Mouse (Mus musculus): ENCODE measurements around the gene Pdxp. TPM values are rescaled to one million over a fixed set of nuclear protein-coding genes. Genes with fewer than 3 reads are reported as not detected.
"Not testable (repeated sequence)": the region's sequence is repeated elsewhere in the genome, so short reads cannot be mapped to it uniquely, and the experiment has no call there.

The Pdxp gene
- polyA plus RNA-seq, 1 experiment from 2014 or later = 19.6 TPM

GRCm38 (mm10) chr15:78876258-78876696 is 37.4 kb upstream of the Pdxp start:
- 3% methylated on average over 17 of the region's 17 CpGs for WGBS
- Histone ChIP-seq H3K9ac (ENCODE audit: low read depth, low read length) (peak overlapping the region; percentile 95), H3K9me3 (ENCODE audit: control insufficient read depth, low read length) (no peaks in the 10 kb centered on the region), H3K27ac (replicated peaks; ENCODE audit: low read depth, low read length) (peak overlapping the region; percentile 100), H3K4me2 (ENCODE audit: low read depth, low read length) (peak overlapping the region; percentile 91), H3K4me1 (ENCODE audit: control insufficient read depth, insufficient read depth, low read length) (peaks cover 13% of the 10 kb centered on the region), H3K27me3 (replicated peaks; ENCODE audit: control insufficient read depth, insufficient read depth, low read length) (no peaks in the 10 kb centered on the region), H3K36me3 (ENCODE audit: control insufficient read depth, insufficient read depth, low read length) (peaks cover 8% of the 10 kb centered on the region), H3K4me3 (ENCODE audit: low read depth, low read length) (peak overlapping the region; percentile 77)
- peak; percentile 96 for DNase-seq (ENCODE audit: low spot score)
- ATAC-seq (ENCODE audit: low read depth) = peak; percentile 54

- H3K4me1 ChIP-seq (ENCODE audit: control insufficient read depth, insufficient read depth, low read length) = peaks cover 13% of the 10 kb centered on the region
- H3K9me3 ChIP-seq (ENCODE audit: control insufficient read depth, low read length) = no peaks in the 10 kb centered on the region
- DNase-seq (ENCODE audit: low spot score) (peak; percentile 99), ATAC-seq (ENCODE audit: low read depth) (peak; percentile 89)
- H3K4me2 ChIP-seq (ENCODE audit: low read depth, low read length) = peak within 1 kb of the TSS; percentile 91
- WGBS = 0% methylated on average over 24 of the region's 95 CpGs
- H3K4me3 ChIP-seq (ENCODE audit: low read depth, low read length) = peak within 1 kb of the TSS; percentile 77
- H3K9ac ChIP-seq (ENCODE audit: low read depth, low read length) = peak within 1 kb of the TSS; percentile 95
- no peaks in the 10 kb centered on the region for H3K27me3 ChIP-seq (replicated peaks; ENCODE audit: control insufficient read depth, insufficient read depth, low read length)
- peak within 1 kb of the TSS; percentile 100 for H3K27ac ChIP-seq (replicated peaks; ENCODE audit: low read depth, low read length)
- H3K36me3 ChIP-seq (ENCODE audit: control insufficient read depth, insufficient read depth, low read length) = peaks cover 17% of the 10 kb centered on the region
Measured at GRCm38 (mm10) chr15:78876991-78877809, 36.5 kb upstream of the Pdxp start, which contains the start of gene Gga1. Gga1 (plus strand) TSS chr15:78877190.

- Histone ChIP-seq H3K27me3 (replicated peaks; ENCODE audit: control insufficient read depth, insufficient read depth, low read length) (no peaks in the 10 kb centered on the region), H3K4me1 (ENCODE audit: control insufficient read depth, insufficient read depth, low read length) (peaks cover 13% of the 10 kb centered on the region), H3K27ac (replicated peaks; ENCODE audit: low read depth, low read length) (peak overlapping the region; percentile 100), H3K9me3 (ENCODE audit: control insufficient read depth, low read length) (no peaks in the 10 kb centered on the region), H3K4me2 (ENCODE audit: low read depth, low read length) (peak overlapping the region; percentile 91), H3K4me3 (ENCODE audit: low read depth, low read length) (peak overlapping the region; percentile 77), H3K36me3 (ENCODE audit: control insufficient read depth, insufficient read depth, low read length) (peaks cover 23% of the 10 kb centered on the region), H3K9ac (ENCODE audit: low read depth, low read length) (peak overlapping the region; percentile 95)
- 0% methylated on average over 10 of the region's 17 CpGs for WGBS
- no peak for DNase-seq (ENCODE audit: low spot score)
- ATAC-seq (ENCODE audit: low read depth) = no peak; the same call in 1 of the 2 replicates
Measured at GRCm38 (mm10) chr15:78877810-78878390, 35.8 kb upstream of the Pdxp start.

- not testable (repeated sequence) for ATAC-seq (ENCODE audit: low read depth); H3K4me3 ChIP-seq (ENCODE audit: low read depth, low read length); H3K9me3 ChIP-seq (ENCODE audit: control insufficient read depth, low read length); H3K27me3 ChIP-seq (replicated peaks; ENCODE audit: control insufficient read depth, insufficient read depth, low read length)
- peak overlapping the region; percentile 73 for H3K27ac ChIP-seq (replicated peaks; ENCODE audit: low read depth, low read length)
- H3K4me2 ChIP-seq (ENCODE audit: low read depth, low read length) = peak overlapping the region; percentile 91
- H3K36me3 ChIP-seq (ENCODE audit: control insufficient read depth, insufficient read depth, low read length) = peaks cover 34% of the 10 kb centered on the region
- H3K4me1 ChIP-seq (ENCODE audit: control insufficient read depth, insufficient read depth, low read length) = peaks cover 13% of the 10 kb centered on the region
- DNase-seq (ENCODE audit: low spot score) = peak; percentile 53
- H3K9ac ChIP-seq (ENCODE audit: low read depth, low read length) = 0 out of 2 replicates have a peak overlapping the region, but pooled peaks have one; percentile 21
- WGBS = 17% methylated on average over 7 of the region's 7 CpGs
Measured at GRCm38 (mm10) chr15:78878792-78879516, 34.8 kb upstream of the Pdxp start.

- ATAC-seq (ENCODE audit: low read depth) = no peak
- no peaks in the 10 kb centered on the region for H3K9me3 ChIP-seq (ENCODE audit: control insufficient read depth, low read length)
- no peak overlapping the region for H3K4me3 ChIP-seq (ENCODE audit: low read depth, low read length)
- peaks cover 47% of the 10 kb centered on the region for H3K36me3 ChIP-seq (ENCODE audit: control insufficient read depth, insufficient read depth, low read length)
- WGBS = 94% methylated on average over 8 of the region's 8 CpGs
- peaks cover 13% of the 10 kb centered on the region for H3K4me1 ChIP-seq (ENCODE audit: control insufficient read depth, insufficient read depth, low read length)
- no peak overlapping the region for H3K4me2 ChIP-seq (ENCODE audit: low read depth, low read length)
- H3K27ac ChIP-seq (replicated peaks; ENCODE audit: low read depth, low read length) = no peak overlapping the region
- no peak for DNase-seq (ENCODE audit: low spot score)
- H3K9ac ChIP-seq (ENCODE audit: low read depth, low read length) = peak overlapping the region; percentile 20; the same call in 1 of the 2 replicates
- no peaks in the 10 kb centered on the region for H3K27me3 ChIP-seq (replicated peaks; ENCODE audit: control insufficient read depth, insufficient read depth, low read length)
Measured at GRCm38 (mm10) chr15:78880432-78880831, 33.3 kb upstream of the Pdxp start.

GRCm38 (mm10) chr15:78881828-78882227 is 31.9 kb upstream of the Pdxp start:
- no peaks in the 10 kb centered on the region for H3K9me3 ChIP-seq (ENCODE audit: control insufficient read depth, low read length)
- ATAC-seq (ENCODE audit: low read depth) = no peak
- H3K9ac ChIP-seq (ENCODE audit: low read depth, low read length) = no peak overlapping the region
- H3K4me1 ChIP-seq (ENCODE audit: control insufficient read depth, insufficient read depth, low read length) = peaks cover 13% of the 10 kb centered on the region
- WGBS = 85% methylated on average over 3 of the region's 3 CpGs
- peaks cover 60% of the 10 kb centered on the region for H3K36me3 ChIP-seq (ENCODE audit: control insufficient read depth, insufficient read depth, low read length)
- H3K27ac ChIP-seq (replicated peaks; ENCODE audit: low read depth, low read length) = no peak overlapping the region
- H3K27me3 ChIP-seq (replicated peaks; ENCODE audit: control insufficient read depth, insufficient read depth, low read length) = no peaks in the 10 kb centered on the region
- no peak for DNase-seq (ENCODE audit: low spot score)
- H3K4me3 ChIP-seq (ENCODE audit: low read depth, low read length) = no peak overlapping the region
- H3K4me2 ChIP-seq (ENCODE audit: low read depth, low read length) = no peak overlapping the region

- no peak overlapping the region for H3K4me2 ChIP-seq (ENCODE audit: low read depth, low read length)
- peaks cover 90% of the 10 kb centered on the region for H3K36me3 ChIP-seq (ENCODE audit: control insufficient read depth, insufficient read depth, low read length)
- no peak for ATAC-seq (ENCODE audit: low read depth)
- no peak for DNase-seq (ENCODE audit: low spot score)
- H3K4me3 ChIP-seq (ENCODE audit: low read depth, low read length) = no peak overlapping the region
- WGBS = 41% methylated on average over 10 of the region's 13 CpGs
- no peak overlapping the region for H3K27ac ChIP-seq (replicated peaks; ENCODE audit: low read depth, low read length)
- no peak overlapping the region for H3K9ac ChIP-seq (ENCODE audit: low read depth, low read length)
- no peaks in the 10 kb centered on the region for H3K9me3 ChIP-seq (ENCODE audit: control insufficient read depth, low read length)
- H3K27me3 ChIP-seq (replicated peaks; ENCODE audit: control insufficient read depth, insufficient read depth, low read length) = no peaks in the 10 kb centered on the region
- H3K4me1 ChIP-seq (ENCODE audit: control insufficient read depth, insufficient read depth, low read length) = 0 out of 2 replicates have a peak, but pooled peaks cover 4% of the 10 kb centered on the region
Measured at GRCm38 (mm10) chr15:78889401-78889853, 24.3 kb upstream of the Pdxp start.

- no peak overlapping the region for H3K4me3 ChIP-seq (ENCODE audit: low read depth, low read length)
- H3K4me2 ChIP-seq (ENCODE audit: low read depth, low read length) = no peak overlapping the region
- WGBS = 73% methylated on average over 5 of the region's 7 CpGs
- DNase-seq (ENCODE audit: low spot score) (no peak), ATAC-seq (ENCODE audit: low read depth) (no peak)
- H3K9ac ChIP-seq (ENCODE audit: low read depth, low read length) = no peak overlapping the region; the same call in 1 of the 2 replicates
- peaks cover 69% of the 10 kb centered on the region for H3K36me3 ChIP-seq (ENCODE audit: control insufficient read depth, insufficient read depth, low read length)
- peaks cover 14% of the 10 kb centered on the region for H3K4me1 ChIP-seq (ENCODE audit: control insufficient read depth, insufficient read depth, low read length)
- H3K27me3 ChIP-seq (replicated peaks; ENCODE audit: control insufficient read depth, insufficient read depth, low read length) = no peaks in the 10 kb centered on the region
- H3K9me3 ChIP-seq (ENCODE audit: control insufficient read depth, low read length) = no peaks in the 10 kb centered on the region
- H3K27ac ChIP-seq (replicated peaks; ENCODE audit: low read depth, low read length) = no peak overlapping the region
Measured at GRCm38 (mm10) chr15:78892440-78892839, 21.3 kb upstream of the Pdxp start.

All from embryonic facial prominence, embryonic 14.5 days (tissue).